Mouse (Mus musculus): ENCODE data around the gene Cacna2d1. TPM values are rescaled to one million over a fixed set of nuclear protein-coding genes. Genes with fewer than 3 reads are reported as not detected.

Cacna2d1 gene
- polyA plus RNA-seq (2014; fragmentation: Nextera tagmentation; extraction: Ambion mirVana): 18.5 and 24.1 TPM in 2 replicates

DNA sequence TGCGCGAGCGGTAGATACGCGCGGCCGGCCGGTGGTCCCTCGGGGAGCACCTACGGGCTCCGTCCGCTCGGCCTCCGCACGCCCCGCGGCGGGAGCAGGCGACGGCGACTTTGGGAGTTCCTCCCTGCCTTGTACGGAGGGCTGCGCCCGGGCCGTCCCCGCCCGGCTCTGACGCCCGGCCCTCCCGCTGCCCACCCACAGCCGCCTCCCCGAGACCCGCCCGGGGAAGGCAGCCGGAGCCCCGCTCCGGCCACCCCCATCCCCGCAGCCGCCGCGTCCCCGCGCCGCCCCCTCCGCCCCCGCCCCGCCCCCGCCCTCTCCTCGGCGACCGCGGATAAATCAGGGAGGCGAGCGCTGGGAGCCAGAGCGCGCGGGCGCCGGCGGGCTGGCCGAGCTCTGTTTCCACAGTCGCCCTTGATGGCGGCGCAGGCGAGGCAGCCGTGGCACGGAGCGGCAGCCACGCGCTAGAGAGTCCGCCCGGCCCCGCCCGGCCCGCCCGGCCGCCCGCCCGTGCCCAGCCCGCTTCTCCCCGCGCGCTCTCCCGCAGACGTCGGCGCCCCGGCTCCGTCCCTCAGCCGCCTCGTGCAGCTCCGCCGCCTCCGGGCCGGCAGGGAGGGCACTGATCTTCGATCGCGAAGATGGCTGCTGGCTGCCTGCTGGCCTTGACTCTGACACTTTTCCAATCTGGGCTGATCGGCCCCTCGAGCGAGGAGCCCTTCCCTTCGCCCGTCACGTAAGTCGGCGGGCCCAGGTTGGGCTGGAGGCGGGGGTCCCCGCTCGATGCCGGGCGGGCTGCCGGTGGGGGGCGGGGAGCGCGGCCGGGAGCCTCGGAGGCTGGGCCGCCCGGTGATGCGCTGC, at the start of gene Cacna2d1:
TSS of gene Cacna2d1 (plus strand) at position 316 of the 858 bp plus-strand sequence.
- no peaks in the 10 kb centered on the region for H3K36me3 ChIP-seq (ENCODE audit: control insufficient read depth, insufficient read depth, low read length)
- H3K4me1 ChIP-seq (ENCODE audit: control insufficient read depth, insufficient read depth, low read length): peaks cover 9% of the 10 kb centered on the region; the same call in 1 of the 2 replicates
- H3K4me3 ChIP-seq (ENCODE audit: low read length): peak within 1 kb of the TSS; percentile 73
- peak; percentile 93 for ATAC-seq (ENCODE audit: low FRiP score, low TSS enrichment)
- under 1% methylated on average over 79 of the region's 120 CpGs for WGBS
- H3K9me3 ChIP-seq (ENCODE audit: control insufficient read depth, low read length): no peaks in the 10 kb centered on the region
- no peaks in the 10 kb centered on the region for H3K27me3 ChIP-seq (ENCODE audit: control insufficient read depth, insufficient read depth, low read length)
- peak within 1 kb of the TSS; percentile 82 for H3K4me2 ChIP-seq (replicated peaks; ENCODE audit: low read depth, low read length)
- peak within 1 kb of the TSS; percentile 88 for H3K27ac ChIP-seq (ENCODE audit: low read depth, low read length)
- H3K9ac ChIP-seq (ENCODE audit: low read depth, low read length): peak within 1 kb of the TSS; percentile 91

DNA sequence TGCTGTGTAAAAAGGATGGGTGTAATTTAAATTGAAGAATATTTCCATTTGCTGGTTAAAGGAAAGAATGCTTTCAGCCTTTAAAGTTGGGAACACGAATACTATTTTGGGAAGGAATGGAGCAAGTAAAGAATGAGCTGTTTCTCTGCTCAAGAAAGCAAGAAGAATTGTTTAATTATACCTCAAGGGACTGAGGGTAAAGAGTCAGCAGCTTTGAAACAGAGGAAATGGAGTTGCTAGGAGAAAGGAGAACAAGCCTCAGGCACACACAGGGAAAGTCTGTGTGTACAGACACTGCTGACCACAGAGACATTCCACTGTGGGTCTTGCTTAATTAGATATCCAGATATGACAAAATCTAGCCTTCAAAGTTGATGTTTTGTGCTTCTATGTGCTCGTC, 39.4 kb upstream of the Cacna2d1 start:
- H3K27me3 ChIP-seq (ENCODE audit: control insufficient read depth, insufficient read depth, low read length): no peaks in the 10 kb centered on the region
- H3K9ac ChIP-seq (ENCODE audit: low read depth, low read length): no peak overlapping the region
- H3K4me1 ChIP-seq (ENCODE audit: control insufficient read depth, insufficient read depth, low read length): no peaks in the 10 kb centered on the region
- no peak for ATAC-seq (ENCODE audit: low FRiP score, low TSS enrichment)
- no peaks in the 10 kb centered on the region for H3K36me3 ChIP-seq (ENCODE audit: control insufficient read depth, insufficient read depth, low read length)
- H3K4me3 ChIP-seq (ENCODE audit: low read length): no peak overlapping the region
- no peak overlapping the region for H3K4me2 ChIP-seq (replicated peaks; ENCODE audit: low read depth, low read length)
- H3K9me3 ChIP-seq (ENCODE audit: control insufficient read depth, low read length): no peaks in the 10 kb centered on the region
- WGBS: 65% methylated on average over 2 of the region's 2 CpGs
- no peak overlapping the region for H3K27ac ChIP-seq (ENCODE audit: low read depth, low read length)

DNA sequence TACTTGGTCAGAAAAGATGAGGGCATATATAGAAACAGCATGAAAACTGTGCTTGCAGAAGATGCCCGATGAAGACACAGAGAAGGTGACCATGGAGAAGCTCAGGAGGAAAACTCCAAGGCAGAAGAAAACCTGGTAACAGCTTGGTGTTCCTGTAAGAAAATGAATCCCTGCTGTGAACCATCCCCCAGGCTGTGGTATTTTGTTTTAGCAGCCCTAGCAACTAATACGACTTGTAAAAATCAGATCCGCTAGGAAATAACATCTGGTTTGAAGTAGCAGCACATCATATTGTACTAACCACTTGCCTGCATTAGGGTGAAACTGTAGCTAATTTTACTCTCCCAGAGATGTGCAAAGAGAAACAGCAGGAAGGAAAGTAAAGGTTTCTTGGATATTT, 37.8 kb upstream of the Cacna2d1 start:
- H3K36me3 ChIP-seq (ENCODE audit: control insufficient read depth, insufficient read depth, low read length): no peaks in the 10 kb centered on the region
- H3K4me1 ChIP-seq (ENCODE audit: control insufficient read depth, insufficient read depth, low read length): no peaks in the 10 kb centered on the region
- H3K27ac ChIP-seq (ENCODE audit: low read depth, low read length): no peak overlapping the region
- no peak overlapping the region for H3K9ac ChIP-seq (ENCODE audit: low read depth, low read length)
- ATAC-seq (ENCODE audit: low FRiP score, low TSS enrichment): no peak
- no peaks in the 10 kb centered on the region for H3K9me3 ChIP-seq (ENCODE audit: control insufficient read depth, low read length)
- H3K27me3 ChIP-seq (ENCODE audit: control insufficient read depth, insufficient read depth, low read length): no peaks in the 10 kb centered on the region
- no peak overlapping the region for H3K4me2 ChIP-seq (replicated peaks; ENCODE audit: low read depth, low read length)
- no peak overlapping the region for H3K4me3 ChIP-seq (ENCODE audit: low read length)
- 86% methylated on average over 3 of the region's 3 CpGs for WGBS

DNA sequence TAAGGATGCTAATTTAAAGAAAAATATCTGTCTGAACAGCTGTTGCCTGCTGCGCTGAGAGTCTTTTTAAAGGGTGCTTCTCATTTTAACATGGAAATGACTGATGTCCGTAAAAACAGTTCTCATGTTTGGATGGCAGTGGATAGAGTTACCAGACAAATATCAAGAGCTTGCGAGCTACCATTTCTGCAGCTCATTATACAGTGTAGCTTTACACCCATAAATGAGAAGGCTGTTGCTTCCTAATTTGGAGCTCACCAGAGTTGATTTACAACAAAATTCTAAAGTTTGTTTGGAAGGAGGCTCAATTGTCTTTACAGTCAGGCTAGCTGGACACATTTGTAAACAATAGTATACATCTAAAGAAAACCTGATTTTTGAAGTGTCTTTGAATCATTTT, 28.0 kb upstream of the Cacna2d1 start:
- WGBS: 26% methylated on average over 3 of the region's 3 CpGs
- Histone ChIP-seq H3K9ac (ENCODE audit: low read depth, low read length) (no peak overlapping the region), H3K9me3 (ENCODE audit: control insufficient read depth, low read length) (no peaks in the 10 kb centered on the region), H3K27ac (ENCODE audit: low read depth, low read length) (no peak overlapping the region), H3K4me2 (replicated peaks; ENCODE audit: low read depth, low read length) (no peak overlapping the region), H3K27me3 (ENCODE audit: control insufficient read depth, insufficient read depth, low read length) (no peaks in the 10 kb centered on the region), H3K4me1 (ENCODE audit: control insufficient read depth, insufficient read depth, low read length) (no peaks in the 10 kb centered on the region), H3K4me3 (ENCODE audit: low read length) (no peak overlapping the region), H3K36me3 (ENCODE audit: control insufficient read depth, insufficient read depth, low read length) (no peaks in the 10 kb centered on the region)
- peak; percentile 75; the same call in 1 of the 2 replicates for ATAC-seq (ENCODE audit: low FRiP score, low TSS enrichment)

DNA sequence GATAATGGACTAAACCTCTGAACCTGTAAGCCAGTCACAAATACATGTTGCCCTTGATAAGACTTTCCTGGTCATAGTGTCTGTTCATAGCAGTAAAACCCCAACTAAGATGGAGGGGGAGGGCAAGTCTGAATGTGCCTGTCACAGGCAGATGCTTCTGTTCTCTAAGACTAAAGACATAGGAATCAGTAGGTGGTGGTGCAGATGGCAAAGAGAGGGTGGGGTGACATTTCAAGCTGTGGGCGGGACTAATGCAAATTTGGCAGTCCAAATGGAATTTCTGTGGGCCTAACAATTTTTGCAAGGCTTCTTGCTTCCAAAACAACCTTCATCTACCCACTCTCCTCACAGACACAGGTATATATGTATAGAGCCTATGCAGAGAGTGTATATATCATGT, 19.6 kb upstream of the Cacna2d1 start:
- H3K36me3 ChIP-seq (ENCODE audit: control insufficient read depth, insufficient read depth, low read length): no peaks in the 10 kb centered on the region
- H3K9me3 ChIP-seq (ENCODE audit: control insufficient read depth, low read length): no peaks in the 10 kb centered on the region
- no peak overlapping the region for H3K4me3 ChIP-seq (ENCODE audit: low read length)
- no peak overlapping the region for H3K9ac ChIP-seq (ENCODE audit: low read depth, low read length)
- 62% methylated on average over 1 of the region's 1 CpGs for WGBS
- H3K4me2 ChIP-seq (replicated peaks; ENCODE audit: low read depth, low read length): no peak overlapping the region
- ATAC-seq (ENCODE audit: low FRiP score, low TSS enrichment): no peak
- H3K4me1 ChIP-seq (ENCODE audit: control insufficient read depth, insufficient read depth, low read length): no peaks in the 10 kb centered on the region
- no peaks in the 10 kb centered on the region for H3K27me3 ChIP-seq (ENCODE audit: control insufficient read depth, insufficient read depth, low read length)
- no peak overlapping the region for H3K27ac ChIP-seq (ENCODE audit: low read depth, low read length)

DNA sequence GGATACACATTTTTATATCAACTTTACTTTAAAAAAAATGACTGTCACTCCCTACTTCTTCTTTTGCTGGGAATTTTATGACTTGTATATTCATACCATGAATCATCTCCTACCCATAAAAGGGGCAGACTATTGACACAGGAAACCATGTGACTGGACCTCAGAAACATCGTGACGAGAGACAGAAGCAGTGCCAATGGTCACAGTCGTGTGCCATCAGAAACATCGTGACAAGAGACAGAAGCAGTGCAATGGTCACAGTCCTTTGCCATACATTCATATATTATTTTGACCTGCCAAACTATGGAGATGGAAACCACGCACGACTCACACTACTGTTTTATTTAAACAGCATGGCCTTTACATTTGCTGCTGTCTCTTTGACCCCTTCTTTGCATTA, 6.0 kb upstream of the Cacna2d1 start:
- WGBS: 36% methylated on average over 6 of the region's 6 CpGs

DNA sequence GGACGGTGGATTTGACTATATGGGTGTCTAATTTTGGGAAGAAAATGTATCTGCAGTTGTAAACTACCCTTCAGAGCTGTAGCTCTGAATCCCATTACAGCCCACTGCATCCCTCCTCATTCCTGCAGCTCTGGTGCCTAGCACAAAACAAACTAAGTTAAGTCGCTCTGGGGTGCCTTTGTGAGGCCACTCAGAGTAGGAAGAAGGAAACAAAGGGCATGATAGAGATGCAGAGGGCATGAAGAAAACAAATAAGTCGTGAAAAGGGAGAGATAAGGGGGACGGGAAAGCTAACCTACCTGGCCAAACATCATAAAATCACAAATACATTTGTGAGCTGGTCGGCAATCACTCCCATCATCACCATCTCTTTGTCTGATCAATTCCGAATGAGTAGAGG, 1.5 kb upstream of the Cacna2d1 start:
- H3K36me3 ChIP-seq (ENCODE audit: control insufficient read depth, insufficient read depth, low read length): no peaks in the 10 kb centered on the region
- no peak overlapping the region for H3K27ac ChIP-seq (ENCODE audit: low read depth, low read length)
- whole genome bisulfite sequencing: 30% methylated on average over 6 of the region's 6 CpGs
- H3K4me2 ChIP-seq (replicated peaks; ENCODE audit: low read depth, low read length): 0 out of 2 replicates have a peak overlapping the region, but pooled peaks have one; percentile 2
- no peak overlapping the region for H3K9ac ChIP-seq (ENCODE audit: low read depth, low read length)
- no peak overlapping the region for H3K4me3 ChIP-seq (ENCODE audit: low read length)
- no peak for ATAC-seq (ENCODE audit: low FRiP score, low TSS enrichment)
- no peaks in the 10 kb centered on the region for H3K9me3 ChIP-seq (ENCODE audit: control insufficient read depth, low read length)
- no peaks in the 10 kb centered on the region for H3K27me3 ChIP-seq (ENCODE audit: control insufficient read depth, insufficient read depth, low read length)
- H3K4me1 ChIP-seq (ENCODE audit: control insufficient read depth, insufficient read depth, low read length): peaks cover 9% of the 10 kb centered on the region; the same call in 1 of the 2 replicates

More for the DNA sequence above, 6.0 kb upstream of the Cacna2d1 start:
- Histone ChIP-seq H3K4me1 (ENCODE audit: control insufficient read depth, insufficient read depth, low read length) (peaks cover 7% of the 10 kb centered on the region; the same call in 1 of the 2 replicates), H3K27ac (ENCODE audit: low read depth, low read length) (no peak overlapping the region), H3K27me3 (ENCODE audit: control insufficient read depth, insufficient read depth, low read length) (no peaks in the 10 kb centered on the region), H3K4me2 (replicated peaks; ENCODE audit: low read depth, low read length) (no peak overlapping the region), H3K4me3 (ENCODE audit: low read length) (no peak overlapping the region), H3K36me3 (ENCODE audit: control insufficient read depth, insufficient read depth, low read length) (no peaks in the 10 kb centered on the region), H3K9me3 (ENCODE audit: control insufficient read depth, low read length) (no peaks in the 10 kb centered on the region), H3K9ac (ENCODE audit: low read depth, low read length) (no peak overlapping the region)
- ATAC-seq (ENCODE audit: low FRiP score, low TSS enrichment): no peak

DNA sequence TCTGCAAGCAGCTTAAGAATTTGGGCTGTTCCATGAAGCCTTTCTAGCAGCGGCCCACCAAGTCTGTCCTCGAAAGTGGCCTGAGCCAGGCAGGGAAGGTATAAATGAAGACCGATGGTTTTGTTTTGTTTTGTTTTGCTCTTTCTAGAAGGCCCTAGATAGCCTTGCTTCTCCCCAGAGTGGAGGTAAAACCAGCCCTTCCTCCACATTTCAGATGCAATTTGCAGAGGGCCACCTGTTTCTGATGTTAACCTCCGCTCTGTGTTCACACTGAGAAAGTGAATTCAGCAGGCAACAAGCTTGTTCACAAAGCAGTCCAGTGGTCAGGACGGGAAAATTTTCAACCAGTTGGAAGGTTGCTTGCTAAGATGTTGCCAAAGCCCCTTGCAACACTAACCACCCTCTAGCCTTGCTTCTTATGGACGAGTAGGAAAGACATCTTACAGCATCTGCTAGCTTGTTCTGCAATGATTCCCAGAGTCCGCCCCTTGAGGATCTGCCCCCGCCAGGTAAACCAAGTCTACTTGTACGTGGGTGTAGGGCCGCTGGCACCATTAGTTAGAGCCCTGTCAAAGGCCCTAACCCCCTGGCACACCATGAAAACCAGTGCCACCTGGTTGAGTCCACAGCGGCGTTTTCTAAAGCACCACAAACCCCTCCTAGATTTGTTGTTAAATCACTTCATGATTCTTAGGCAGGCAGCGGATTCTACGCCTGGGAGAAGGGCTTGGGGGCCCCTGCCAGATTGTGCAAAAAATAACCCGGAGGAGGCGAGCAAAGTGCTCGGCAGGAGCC, 713 bp upstream of the Cacna2d1 start:
- 5% methylated on average over 17 of the region's 17 CpGs for WGBS
- H3K4me1 ChIP-seq (ENCODE audit: control insufficient read depth, insufficient read depth, low read length): peaks cover 9% of the 10 kb centered on the region; the same call in 1 of the 2 replicates
- no peaks in the 10 kb centered on the region for H3K27me3 ChIP-seq (ENCODE audit: control insufficient read depth, insufficient read depth, low read length)
- no peaks in the 10 kb centered on the region for H3K9me3 ChIP-seq (ENCODE audit: control insufficient read depth, low read length)
- peak overlapping the region; percentile 91 for H3K9ac ChIP-seq (ENCODE audit: low read depth, low read length)
- H3K27ac ChIP-seq (ENCODE audit: low read depth, low read length): peak overlapping the region; percentile 88
- H3K4me3 ChIP-seq (ENCODE audit: low read length): peak overlapping the region; percentile 73
- no peaks in the 10 kb centered on the region for H3K36me3 ChIP-seq (ENCODE audit: control insufficient read depth, insufficient read depth, low read length)
- peak; percentile 34 for ATAC-seq (ENCODE audit: low FRiP score, low TSS enrichment)
- H3K4me2 ChIP-seq (replicated peaks; ENCODE audit: low read depth, low read length): peak overlapping the region; percentile 82
